Mouse (Mus musculus): ENCODE measurements around the gene Nme6. TPM values are rescaled to one million over a fixed set of nuclear protein-coding genes. Genes with fewer than 3 reads are reported as not detected.
"Not testable (repeated sequence)": the region's sequence is repeated elsewhere in the genome, so short reads cannot be mapped to it uniquely, and the experiment has no call there.

Gene Nme6
- 159 and 176 TPM in 2 replicates for polyA plus RNA-seq (2012; rRNA removed)

DNA sequence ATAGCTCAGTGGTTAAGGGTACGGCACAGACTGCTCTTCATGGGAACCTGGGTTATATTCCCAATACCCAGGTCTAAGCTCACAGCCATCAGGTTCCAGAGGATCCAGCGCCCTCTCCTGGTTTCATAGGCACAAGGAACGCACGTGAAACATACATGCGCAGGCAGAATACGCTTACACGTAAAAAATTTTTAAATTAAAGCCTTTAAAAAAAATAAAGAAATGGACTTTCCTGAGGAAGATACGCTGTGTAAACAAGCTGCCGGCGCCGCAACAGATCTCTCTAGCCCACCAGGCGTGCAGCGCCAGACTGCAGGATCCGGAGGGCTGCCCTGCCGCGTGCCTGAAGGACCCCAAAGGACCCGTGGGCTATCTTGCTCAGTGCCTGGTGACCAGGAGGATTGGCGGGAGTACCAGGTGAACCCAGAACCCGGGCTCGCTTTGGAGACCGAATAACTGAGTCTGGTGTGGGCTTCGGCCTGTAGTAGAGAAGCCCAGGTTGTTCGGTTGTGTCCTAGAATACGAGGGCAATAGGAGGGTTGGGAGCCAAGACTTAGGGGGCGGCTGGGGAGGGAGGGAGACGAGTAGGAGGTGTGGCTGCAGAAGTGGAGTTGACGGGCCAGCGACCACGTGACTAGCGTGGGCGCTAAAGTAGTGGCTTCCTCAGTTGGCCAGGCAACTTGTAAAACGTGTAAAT, at the start of gene Nme6:
Gene Nme6 (plus strand): TSS at position 359 of the 697 bp plus-strand sequence.
- Histone ChIP-seq H3K4me3 (ENCODE audit: control insufficient read depth, low read depth, low read length) (peak within 1 kb of the TSS; percentile 97), H3K36me3 (ENCODE audit: control insufficient read depth, insufficient read depth, low read length) (no peaks in the 10 kb centered on the region), H3K27ac (ENCODE audit: control insufficient read depth, insufficient read depth, low read depth, low read length) (peak within 1 kb of the TSS; percentile 82), H3K4me1 (ENCODE audit: control insufficient read depth, insufficient read depth, low read length) (peaks cover 4% of the 10 kb centered on the region), H3K27me3 (ENCODE audit: control insufficient read depth, insufficient read depth, low read length) (no peaks in the 10 kb centered on the region)
- TF ChIP-seq POLR2A (IDR thresholded peaks at IDR 0.05; ENCODE audit: control insufficient read depth, low read depth, low read length) (peak; percentile 68), CTCF (IDR thresholded peaks at IDR 0.05; ENCODE audit: control insufficient read depth, insufficient read depth, insufficient replicate concordance, low read depth, low read length) (peak; percentile 49; the same call in 1 of the 2 replicates)

- not testable (repeated sequence) for H3K4me1 ChIP-seq (ENCODE audit: control insufficient read depth, insufficient read depth, low read length); H3K27ac ChIP-seq (ENCODE audit: control insufficient read depth, insufficient read depth, low read depth, low read length); H3K4me3 ChIP-seq (ENCODE audit: control insufficient read depth, low read depth, low read length); H3K27me3 ChIP-seq (ENCODE audit: control insufficient read depth, insufficient read depth, low read length); H3K36me3 ChIP-seq (ENCODE audit: control insufficient read depth, insufficient read depth, low read length)
Measured at GRCm38 (mm10) chr9:109790570-109790969, 42.0 kb upstream of the Nme6 start, which contains the start of gene Fbxw27. Fbxw27 (minus strand) TSS chr9:109790670.

GRCm38 (mm10) chr9:109795221-109795620, 37.3 kb upstream of the Nme6 start:
- Histone ChIP-seq H3K27me3 (ENCODE audit: control insufficient read depth, insufficient read depth, low read length) (no peaks in the 10 kb centered on the region), H3K4me3 (ENCODE audit: control insufficient read depth, low read depth, low read length) (no peak overlapping the region), H3K36me3 (ENCODE audit: control insufficient read depth, insufficient read depth, low read length) (no peaks in the 10 kb centered on the region), H3K4me1 (ENCODE audit: control insufficient read depth, insufficient read depth, low read length) (no peaks in the 10 kb centered on the region), H3K27ac (ENCODE audit: control insufficient read depth, insufficient read depth, low read depth, low read length) (no peak overlapping the region)
- TF ChIP-seq POLR2A (IDR thresholded peaks at IDR 0.05; ENCODE audit: control insufficient read depth, low read depth, low read length), result no peak
- TF ChIP-seq CTCF (IDR thresholded peaks at IDR 0.05; ENCODE audit: control insufficient read depth, insufficient read depth, insufficient replicate concordance, low read depth, low read length), result no peak

DNA sequence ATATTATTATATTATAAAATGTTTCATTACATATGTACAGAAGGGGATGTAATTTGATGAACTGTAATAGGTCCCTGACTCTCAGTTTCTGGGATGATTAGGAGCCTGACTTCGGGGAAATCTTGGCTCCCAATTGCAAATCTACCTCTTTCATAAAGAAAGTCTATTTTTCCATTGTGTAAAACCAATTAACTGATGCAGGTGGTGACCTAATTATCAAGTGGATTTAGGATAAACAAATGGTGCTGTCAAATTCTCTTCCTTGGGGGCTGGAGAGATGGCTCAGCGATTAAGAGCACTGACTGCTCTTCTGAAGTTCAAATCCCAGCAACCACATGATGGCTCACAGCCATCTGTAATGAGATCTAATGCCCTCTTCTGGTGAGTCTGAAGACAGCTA, 36.7 kb upstream of the Nme6 start:
- no peaks in the 10 kb centered on the region for H3K36me3 ChIP-seq (ENCODE audit: control insufficient read depth, insufficient read depth, low read length)
- no peak overlapping the region for H3K27ac ChIP-seq (ENCODE audit: control insufficient read depth, insufficient read depth, low read depth, low read length)
- no peaks in the 10 kb centered on the region for H3K4me1 ChIP-seq (ENCODE audit: control insufficient read depth, insufficient read depth, low read length)
- no peak overlapping the region for H3K4me3 ChIP-seq (ENCODE audit: control insufficient read depth, low read depth, low read length)
- no peak for TF ChIP-seq CTCF (IDR thresholded peaks at IDR 0.05; ENCODE audit: control insufficient read depth, insufficient read depth, insufficient replicate concordance, low read depth, low read length)
- no peak for TF ChIP-seq POLR2A (IDR thresholded peaks at IDR 0.05; ENCODE audit: control insufficient read depth, low read depth, low read length)
- no peaks in the 10 kb centered on the region for H3K27me3 ChIP-seq (ENCODE audit: control insufficient read depth, insufficient read depth, low read length)

DNA sequence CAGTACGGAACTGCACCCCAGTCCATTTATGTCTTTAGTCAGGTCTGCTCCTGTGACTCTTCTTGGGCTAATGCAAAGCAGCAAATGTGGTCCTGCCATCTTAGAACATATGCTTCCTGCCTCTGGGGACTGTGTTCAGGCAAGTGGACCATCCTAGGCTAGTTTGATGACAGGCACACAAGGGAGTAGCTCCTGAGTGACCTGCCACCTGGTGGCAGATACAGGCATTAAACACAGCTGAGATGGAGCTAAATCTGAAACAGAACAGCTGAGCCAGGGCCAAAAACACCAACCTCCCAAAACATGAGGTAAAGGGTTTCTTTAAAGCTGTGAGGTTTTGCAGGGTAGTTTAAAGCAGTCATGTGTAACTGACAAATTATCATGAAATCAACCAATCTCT, 34.5 kb upstream of the Nme6 start:
- Histone ChIP-seq H3K4me1 (ENCODE audit: control insufficient read depth, insufficient read depth, low read length) (no peaks in the 10 kb centered on the region), H3K36me3 (ENCODE audit: control insufficient read depth, insufficient read depth, low read length) (no peaks in the 10 kb centered on the region), H3K27ac (ENCODE audit: control insufficient read depth, insufficient read depth, low read depth, low read length) (no peak overlapping the region), H3K27me3 (ENCODE audit: control insufficient read depth, insufficient read depth, low read length) (no peaks in the 10 kb centered on the region), H3K4me3 (ENCODE audit: control insufficient read depth, low read depth, low read length) (no peak overlapping the region)
- peak; percentile 35; the same call in 1 of the 2 replicates for TF ChIP-seq CTCF (IDR thresholded peaks at IDR 0.05; ENCODE audit: control insufficient read depth, insufficient read depth, insufficient replicate concordance, low read depth, low read length)
- TF ChIP-seq POLR2A (IDR thresholded peaks at IDR 0.05; ENCODE audit: control insufficient read depth, low read depth, low read length), result no peak

DNA sequence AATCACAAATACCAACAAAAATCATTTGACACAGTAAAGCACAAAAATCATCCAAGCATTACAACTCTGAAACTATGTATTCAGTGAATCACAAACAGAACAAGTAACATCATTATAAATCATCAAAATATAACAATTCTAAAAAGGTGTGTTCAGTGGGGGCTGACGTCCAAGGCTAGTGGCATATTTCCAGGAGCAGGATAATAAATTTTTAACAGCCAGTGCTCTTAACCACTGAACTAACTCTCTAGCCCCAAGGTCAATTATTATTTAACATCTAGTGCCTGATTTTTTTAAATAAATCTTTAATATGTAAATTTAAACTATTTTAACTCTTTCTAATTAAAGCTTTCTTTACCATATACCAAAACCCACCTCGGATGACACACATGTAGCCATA, 27.0 kb upstream of the Nme6 start:
- H3K27ac ChIP-seq (ENCODE audit: control insufficient read depth, insufficient read depth, low read depth, low read length); H3K27me3 ChIP-seq (ENCODE audit: control insufficient read depth, insufficient read depth, low read length); H3K4me3 ChIP-seq (ENCODE audit: control insufficient read depth, low read depth, low read length); H3K36me3 ChIP-seq (ENCODE audit: control insufficient read depth, insufficient read depth, low read length); H3K4me1 ChIP-seq (ENCODE audit: control insufficient read depth, insufficient read depth, low read length): not testable (repeated sequence)

DNA sequence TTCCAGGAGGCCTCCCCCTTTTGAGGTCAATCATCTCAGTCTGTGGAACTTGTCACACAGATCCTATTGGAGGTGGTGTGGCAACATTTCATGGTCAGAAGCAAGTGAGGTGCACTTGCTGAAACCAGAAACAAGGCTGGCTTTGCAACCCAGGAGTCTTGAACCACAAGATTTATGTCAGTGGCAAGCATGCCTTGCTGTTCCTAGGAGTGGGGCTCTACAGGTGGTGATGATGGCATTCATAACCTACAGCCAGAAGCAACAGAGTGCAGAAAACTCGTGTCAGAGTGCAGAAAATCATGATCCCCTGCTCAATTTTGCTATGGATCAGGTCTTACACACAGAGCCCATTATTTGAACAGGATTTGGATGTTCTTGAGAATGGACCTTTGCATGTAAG, 26.3 kb upstream of the Nme6 start:
- no peaks in the 10 kb centered on the region for H3K27me3 ChIP-seq (ENCODE audit: control insufficient read depth, insufficient read depth, low read length)
- H3K4me1 ChIP-seq (ENCODE audit: control insufficient read depth, insufficient read depth, low read length), result no peaks in the 10 kb centered on the region
- H3K4me3 ChIP-seq (ENCODE audit: control insufficient read depth, low read depth, low read length), result no peak overlapping the region
- TF ChIP-seq CTCF (IDR thresholded peaks at IDR 0.05; ENCODE audit: control insufficient read depth, insufficient read depth, insufficient replicate concordance, low read depth, low read length) (no peak), POLR2A (IDR thresholded peaks at IDR 0.05; ENCODE audit: control insufficient read depth, low read depth, low read length) (no peak)
- H3K36me3 ChIP-seq (ENCODE audit: control insufficient read depth, insufficient read depth, low read length), result no peaks in the 10 kb centered on the region
- H3K27ac ChIP-seq (ENCODE audit: control insufficient read depth, insufficient read depth, low read depth, low read length), result no peak overlapping the region

Measured in testis, adult 2 months (tissue).